Mouse (Mus musculus): ENCODE measurements around the gene Plekha7. TPM values are rescaled to one million over a fixed set of nuclear protein-coding genes. Genes with fewer than 3 reads are reported as not detected.

The Plekha7 gene
- polyA plus RNA-seq, 1 experiment from 2014 or later = 6.7 TPM

DNA sequence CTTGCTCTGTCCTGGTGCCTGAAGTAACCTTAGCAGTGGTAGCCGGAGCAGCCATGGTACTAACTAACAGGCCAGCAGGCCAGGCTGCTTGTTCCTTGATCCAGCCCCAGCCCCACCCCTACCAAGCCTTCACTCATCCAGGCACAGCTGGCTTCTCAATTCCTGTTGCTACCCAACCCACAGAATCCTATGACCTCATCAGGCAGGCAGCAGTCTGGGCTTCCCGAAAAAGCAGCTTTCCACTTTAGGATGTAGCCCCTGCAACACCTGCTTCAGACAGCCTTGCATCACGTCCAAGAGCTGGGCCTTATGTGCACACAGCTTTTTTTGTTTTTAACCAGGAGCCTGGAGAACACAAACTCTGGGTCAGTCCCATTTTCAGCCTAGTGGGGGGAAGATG lies 117.0 kb downstream of the Plekha7 start:
- Histone ChIP-seq H3K9me3 (no peaks in the 10 kb centered on the region), H3K4me1 (replicated peaks) (peaks cover 19% of the 10 kb centered on the region; the same call in 1 of the 2 replicates), H3K27ac (replicated peaks) (no peak overlapping the region), H3K27me3 (no peaks in the 10 kb centered on the region), H3K36me3 (no peaks in the 10 kb centered on the region), H3K9ac (no peak overlapping the region), H3K4me2 (no peak overlapping the region), H3K4me3 (no peak overlapping the region)
- no peak for ATAC-seq (ENCODE audit: low read depth)
- 30% methylated on average over 3 of the region's 3 CpGs for WGBS

DNA sequence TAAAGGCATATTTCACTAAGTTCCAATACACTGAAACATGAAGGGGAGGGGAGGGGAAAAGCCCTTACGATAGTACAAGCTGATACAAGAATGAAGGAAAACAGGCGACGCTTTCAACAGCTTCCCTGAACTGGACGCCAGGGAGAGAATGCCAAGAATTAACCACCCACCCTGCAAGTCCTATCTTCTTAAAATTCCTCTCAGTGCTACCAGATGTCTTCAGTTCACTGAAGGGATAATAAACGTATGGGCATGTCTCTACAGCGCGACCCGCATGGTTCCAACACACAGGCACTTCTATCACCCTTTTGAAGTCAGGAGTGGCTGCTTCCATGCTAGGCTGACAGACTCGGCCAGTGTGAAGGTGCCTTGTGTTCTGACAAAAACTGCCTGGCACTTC lies 118.5 kb downstream of the Plekha7 start:
- WGBS = 60% methylated on average over 9 of the region's 9 CpGs
- no peaks in the 10 kb centered on the region for H3K36me3 ChIP-seq
- ATAC-seq (ENCODE audit: low read depth) = no peak

DNA sequence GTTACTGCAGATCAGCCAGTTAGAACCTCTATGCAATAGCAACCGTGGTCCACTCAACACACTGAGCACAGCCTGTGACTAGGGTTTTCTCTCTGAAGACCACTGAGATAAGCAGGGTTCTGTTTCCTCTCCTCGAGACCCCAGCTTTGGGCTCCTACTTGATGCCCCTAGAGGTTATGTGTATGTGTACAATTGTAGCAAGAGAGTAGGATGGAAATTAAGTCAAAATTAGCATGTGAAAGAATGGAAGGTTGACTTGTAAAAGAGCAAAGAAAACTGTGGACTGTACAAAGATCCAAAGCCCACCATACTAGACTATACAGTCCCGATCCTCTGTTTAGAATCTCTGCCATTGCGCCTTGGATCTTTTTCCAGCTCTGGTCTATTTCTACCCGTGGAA lies 119.8 kb downstream of the Plekha7 start:
- Histone ChIP-seq H3K36me3 (no peaks in the 10 kb centered on the region), H3K27me3 (no peaks in the 10 kb centered on the region), H3K4me1 (replicated peaks) (peaks cover 39% of the 10 kb centered on the region), H3K9me3 (no peaks in the 10 kb centered on the region), H3K4me2 (no peak overlapping the region), H3K27ac (replicated peaks) (no peak overlapping the region), H3K9ac (no peak overlapping the region), H3K4me3 (no peak overlapping the region)
- ATAC-seq (ENCODE audit: low read depth) = no peak
- 85% methylated on average over 5 of the region's 5 CpGs for WGBS

More for the DNA sequence above, 118.5 kb downstream of the Plekha7 start:
- no peaks in the 10 kb centered on the region for H3K27me3 ChIP-seq
- H3K4me2 ChIP-seq = no peak overlapping the region
- H3K9me3 ChIP-seq = no peaks in the 10 kb centered on the region
- no peak overlapping the region for H3K27ac ChIP-seq (replicated peaks)
- no peak overlapping the region for H3K9ac ChIP-seq
- no peak overlapping the region for H3K4me3 ChIP-seq
- peaks cover 32% of the 10 kb centered on the region for H3K4me1 ChIP-seq (replicated peaks)

DNA sequence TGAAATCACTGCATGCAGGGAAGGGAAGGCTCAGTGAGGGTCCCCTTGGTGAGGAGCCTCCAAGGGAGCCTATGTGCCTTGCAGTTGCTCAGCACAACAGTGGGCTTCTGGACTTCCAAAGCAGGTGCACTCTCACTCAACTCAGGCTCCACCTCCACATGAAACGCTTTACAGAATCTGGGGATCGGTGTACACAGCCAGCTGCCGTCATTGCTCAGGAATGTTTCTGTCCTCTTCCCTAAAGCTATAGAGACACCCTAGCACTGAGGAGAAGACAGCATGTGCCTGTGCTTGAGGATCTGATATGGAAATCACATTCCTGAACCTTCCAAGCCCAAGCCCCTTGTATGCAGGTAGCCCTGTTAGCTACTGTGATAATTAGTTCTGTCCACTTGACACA lies 120.7 kb downstream of the Plekha7 start:
- Histone ChIP-seq H3K4me2 (no peak overlapping the region), H3K4me1 (replicated peaks) (peaks cover 39% of the 10 kb centered on the region), H3K36me3 (no peaks in the 10 kb centered on the region), H3K27ac (replicated peaks) (no peak overlapping the region), H3K9ac (no peak overlapping the region), H3K27me3 (no peaks in the 10 kb centered on the region), H3K9me3 (no peaks in the 10 kb centered on the region), H3K4me3 (no peak overlapping the region)
- WGBS = 85% methylated on average over 3 of the region's 3 CpGs
- no peak for ATAC-seq (ENCODE audit: low read depth)

DNA sequence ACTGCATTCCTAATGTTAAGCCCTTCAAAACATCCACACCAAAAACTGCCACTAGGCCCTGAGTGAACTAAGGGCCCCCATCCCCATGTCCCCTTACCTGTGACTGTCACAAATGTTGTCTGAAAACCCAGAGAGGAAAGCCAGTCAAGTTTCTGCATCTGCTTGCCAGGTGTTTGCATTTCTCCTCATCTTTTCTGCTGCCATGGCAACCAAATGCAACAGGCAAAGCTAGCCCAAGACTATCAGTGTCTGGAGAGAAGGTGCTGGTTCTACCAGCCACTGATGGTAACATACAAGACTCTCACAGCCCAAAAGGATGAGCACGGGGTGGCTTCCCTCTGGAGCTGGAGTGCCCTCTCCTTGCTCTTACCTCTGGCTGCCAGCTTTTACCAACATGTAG lies 121.3 kb downstream of the Plekha7 start:
- no peak overlapping the region for H3K27ac ChIP-seq (replicated peaks)
- no peak overlapping the region for H3K4me3 ChIP-seq
- 93% methylated on average over 1 of the region's 1 CpGs for WGBS
- no peaks in the 10 kb centered on the region for H3K9me3 ChIP-seq
- no peaks in the 10 kb centered on the region for H3K27me3 ChIP-seq
- peaks cover 39% of the 10 kb centered on the region for H3K4me1 ChIP-seq (replicated peaks)
- no peak for ATAC-seq (ENCODE audit: low read depth)
- H3K9ac ChIP-seq = no peak overlapping the region
- no peaks in the 10 kb centered on the region for H3K36me3 ChIP-seq
- H3K4me2 ChIP-seq = no peak overlapping the region

DNA sequence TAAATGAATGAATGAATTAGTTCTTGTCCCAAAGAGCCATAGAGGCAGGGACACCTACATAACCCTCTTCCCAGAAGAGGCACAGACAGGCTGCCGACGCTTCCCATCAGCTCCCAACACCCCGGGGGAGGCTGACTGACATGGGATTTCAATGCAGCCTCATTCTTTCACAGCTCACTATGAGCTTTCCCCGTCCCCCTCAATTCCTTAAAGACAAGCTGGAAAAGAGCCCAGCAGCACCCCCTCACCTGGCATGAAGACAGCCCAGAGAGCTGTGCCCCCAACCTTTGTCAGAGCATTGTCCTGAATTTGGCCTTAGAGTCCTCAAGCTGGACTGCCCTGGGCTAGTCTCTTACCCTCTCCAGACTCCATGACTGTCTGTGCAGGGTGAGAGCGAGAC lies 122.0 kb downstream of the Plekha7 start:
- H3K27me3 ChIP-seq = no peaks in the 10 kb centered on the region
- H3K27ac ChIP-seq (replicated peaks) = no peak overlapping the region
- peaks cover 33% of the 10 kb centered on the region for H3K4me1 ChIP-seq (replicated peaks)
- ATAC-seq (ENCODE audit: low read depth) = no peak
- 59% methylated on average over 5 of the region's 5 CpGs for WGBS
- no peak overlapping the region for H3K4me2 ChIP-seq
- H3K9ac ChIP-seq = no peak overlapping the region
- no peak overlapping the region for H3K4me3 ChIP-seq
- no peaks in the 10 kb centered on the region for H3K9me3 ChIP-seq
- H3K36me3 ChIP-seq = no peaks in the 10 kb centered on the region

DNA sequence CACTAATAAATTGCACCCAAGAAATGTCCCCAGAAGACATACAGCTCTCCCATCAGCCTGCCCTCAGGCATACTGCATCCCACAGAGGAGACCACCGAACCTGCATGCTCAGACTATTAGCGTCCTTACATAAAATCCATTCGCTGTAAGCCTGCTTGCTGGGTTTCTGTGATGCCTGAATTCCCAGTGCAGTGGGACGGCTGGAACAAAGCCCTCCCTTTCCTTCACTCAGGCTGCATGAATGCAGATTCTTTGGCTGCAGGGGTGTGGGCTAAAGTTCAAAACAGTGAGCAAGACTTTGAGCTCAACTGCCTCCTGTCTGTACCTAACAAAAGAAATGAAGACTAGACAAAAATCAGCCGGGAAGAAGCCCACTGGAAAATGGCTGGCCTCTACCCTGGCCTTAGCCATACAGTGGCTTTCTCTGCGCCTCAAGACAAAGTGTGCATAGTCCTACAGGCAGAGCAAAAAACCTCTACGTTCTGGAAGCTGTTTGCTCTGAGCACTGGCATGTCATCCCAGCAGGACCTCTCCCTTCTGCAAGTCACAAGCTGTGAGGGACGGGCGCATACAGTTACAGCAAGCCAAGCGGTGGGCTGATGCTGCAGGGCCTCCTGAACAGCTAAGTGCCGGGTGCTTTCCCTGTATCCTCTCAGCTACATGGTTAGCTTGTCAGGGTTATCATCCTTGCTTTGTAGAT lies 123.7 kb downstream of the Plekha7 start:
- peak; percentile 45; the same call in 1 of the 2 replicates for ATAC-seq (ENCODE audit: low read depth)
- H3K27ac ChIP-seq (replicated peaks) = peak overlapping the region; percentile 59
- H3K9ac ChIP-seq = peak overlapping the region; percentile 43; the same call in 1 of the 2 replicates

DNA sequence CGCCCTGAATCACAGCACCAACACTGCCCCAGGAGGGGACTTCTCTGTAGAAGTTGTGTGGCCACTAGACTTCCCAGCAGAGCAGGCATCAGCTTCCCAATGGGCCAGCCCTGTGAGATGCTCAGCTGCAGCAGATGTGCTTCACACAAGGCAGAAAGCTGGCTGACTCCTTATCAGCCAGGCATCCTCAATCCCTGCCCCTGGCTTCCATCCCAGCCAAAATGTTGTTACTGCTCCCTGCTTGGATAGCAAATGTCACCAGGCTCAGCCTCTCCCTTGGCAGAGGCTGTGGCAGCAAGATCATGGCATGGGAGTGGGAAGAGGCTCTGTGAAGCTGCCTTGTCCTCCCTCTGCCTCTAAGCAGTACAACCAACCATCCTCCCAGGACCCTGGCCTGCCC lies 125.7 kb downstream of the Plekha7 start:
- Histone ChIP-seq H3K4me1 (replicated peaks) (peaks cover 26% of the 10 kb centered on the region), H3K4me3 (no peak overlapping the region), H3K27me3 (no peaks in the 10 kb centered on the region), H3K4me2 (no peak overlapping the region), H3K9ac (no peak overlapping the region), H3K27ac (replicated peaks) (no peak overlapping the region), H3K9me3 (no peaks in the 10 kb centered on the region), H3K36me3 (no peaks in the 10 kb centered on the region)
- ATAC-seq (ENCODE audit: low read depth) = no peak
- 100% methylated on average over 1 of the region's 1 CpGs for WGBS

More for the DNA sequence above, 123.7 kb downstream of the Plekha7 start:
- no peak overlapping the region for H3K4me2 ChIP-seq
- WGBS = 14% methylated on average over 11 of the region's 11 CpGs
- no peaks in the 10 kb centered on the region for H3K36me3 ChIP-seq
- H3K4me1 ChIP-seq (replicated peaks) = peaks cover 26% of the 10 kb centered on the region
- H3K9me3 ChIP-seq = no peaks in the 10 kb centered on the region
- no peaks in the 10 kb centered on the region for H3K27me3 ChIP-seq
- no peak overlapping the region for H3K4me3 ChIP-seq

DNA sequence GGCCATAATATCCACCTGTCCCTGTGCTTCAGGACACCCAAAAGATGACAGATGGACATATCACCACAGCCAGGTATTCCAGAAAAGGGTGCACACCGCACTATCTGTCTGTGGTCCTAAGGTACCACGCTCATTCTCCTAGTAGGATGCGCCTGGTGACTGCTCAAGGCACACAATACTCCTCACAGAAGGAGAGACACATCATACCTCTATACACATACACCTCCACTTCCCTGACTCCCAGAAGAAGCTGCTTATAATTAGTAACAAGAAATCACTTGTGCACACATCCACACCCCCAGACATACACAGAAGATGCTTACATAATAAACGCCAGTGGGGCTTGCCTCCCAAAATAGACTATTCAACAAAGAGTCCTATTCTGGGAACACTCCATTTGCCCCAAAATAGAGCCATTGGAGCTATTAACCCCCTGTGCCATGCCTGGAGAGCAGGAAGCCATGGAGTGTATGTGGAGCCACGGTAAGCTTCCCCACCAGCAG lies 126.7 kb downstream of the Plekha7 start:
- Histone ChIP-seq H3K4me3 (no peak overlapping the region), H3K4me1 (replicated peaks) (peaks cover 26% of the 10 kb centered on the region), H3K27ac (replicated peaks) (no peak overlapping the region), H3K9me3 (no peaks in the 10 kb centered on the region), H3K36me3 (no peaks in the 10 kb centered on the region), H3K4me2 (no peak overlapping the region), H3K9ac (no peak overlapping the region), H3K27me3 (no peaks in the 10 kb centered on the region)
- ATAC-seq (ENCODE audit: low read depth) = no peak
- 92% methylated on average over 5 of the region's 5 CpGs for WGBS

DNA sequence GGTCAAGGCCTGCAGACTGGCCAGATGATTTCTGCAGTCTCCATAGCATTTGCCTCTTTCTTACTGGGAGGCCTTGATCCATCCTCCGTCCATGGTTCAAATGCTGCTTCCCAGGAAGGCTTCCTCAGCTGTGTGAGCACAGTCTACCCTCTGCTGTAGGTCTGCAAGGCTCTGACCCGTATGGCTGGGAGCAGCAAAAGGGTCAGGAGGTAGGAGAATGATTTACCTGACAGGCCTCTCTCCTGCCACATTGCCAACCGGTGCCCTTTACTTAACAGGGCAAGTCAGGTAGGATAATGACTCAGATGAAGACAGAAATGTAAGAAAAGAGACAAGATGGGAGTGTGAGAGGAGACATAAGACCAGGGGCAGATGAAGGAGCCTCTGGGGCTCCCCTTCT lies 129.3 kb downstream of the Plekha7 start:
- no peak overlapping the region for H3K9ac ChIP-seq
- WGBS = 84% methylated on average over 3 of the region's 3 CpGs
- ATAC-seq (ENCODE audit: low read depth) = no peak
- no peak overlapping the region for H3K27ac ChIP-seq (replicated peaks)
- no peaks in the 10 kb centered on the region for H3K27me3 ChIP-seq
- no peak overlapping the region for H3K4me3 ChIP-seq
- peaks cover 2% of the 10 kb centered on the region for H3K4me1 ChIP-seq (replicated peaks)
- H3K4me2 ChIP-seq = no peak overlapping the region
- H3K36me3 ChIP-seq = no peaks in the 10 kb centered on the region
- no peaks in the 10 kb centered on the region for H3K9me3 ChIP-seq

DNA sequence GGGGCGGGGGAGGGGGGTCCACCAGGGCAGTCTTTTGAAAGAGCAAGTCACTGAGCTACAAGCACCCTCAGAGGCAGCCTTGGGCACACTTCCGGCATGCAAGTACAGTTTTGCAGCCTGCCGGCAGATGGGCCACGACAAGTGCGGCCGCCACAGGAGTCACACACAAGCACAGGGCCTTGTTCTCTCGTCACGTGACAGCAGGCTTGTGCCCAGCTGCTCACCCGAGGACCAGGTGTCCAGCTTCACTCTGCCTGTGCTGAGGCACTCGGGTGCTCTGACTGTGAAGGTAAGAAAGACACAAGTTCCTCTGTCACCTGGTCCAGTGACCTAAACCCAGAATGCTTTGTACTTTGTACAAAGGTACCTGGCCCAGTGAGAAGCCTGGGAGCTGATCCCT lies 135.4 kb downstream of the Plekha7 start:
- H3K9me3 ChIP-seq = no peaks in the 10 kb centered on the region
- peaks cover 7% of the 10 kb centered on the region; the same call in 1 of the 2 replicates for H3K4me1 ChIP-seq (replicated peaks)
- H3K9ac ChIP-seq = no peak overlapping the region
- H3K36me3 ChIP-seq = no peaks in the 10 kb centered on the region
- no peak overlapping the region for H3K27ac ChIP-seq (replicated peaks)
- no peak overlapping the region for H3K4me2 ChIP-seq
- WGBS = 60% methylated on average over 10 of the region's 10 CpGs
- no peak overlapping the region for H3K4me3 ChIP-seq
- no peaks in the 10 kb centered on the region for H3K27me3 ChIP-seq
- no peak for ATAC-seq (ENCODE audit: low read depth)

DNA sequence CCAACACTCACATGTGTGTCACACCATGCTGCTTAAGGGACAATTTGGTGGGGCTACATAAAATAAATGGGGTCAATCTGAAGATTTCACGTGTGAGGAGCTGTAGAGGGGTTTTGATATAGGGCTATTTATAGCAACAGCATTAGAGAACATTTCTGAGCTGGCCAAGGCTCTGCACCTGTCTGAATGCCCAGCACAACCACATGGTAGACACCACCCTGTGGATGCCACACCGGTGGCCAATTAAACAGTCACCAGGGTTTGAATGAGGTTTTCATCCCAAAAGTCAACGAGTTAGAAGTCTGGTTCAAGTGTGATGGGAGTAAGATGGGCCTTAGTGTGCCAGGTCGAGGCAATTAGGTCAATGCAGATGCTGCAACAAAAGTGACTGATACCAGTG lies 138.8 kb downstream of the Plekha7 start:
- Histone ChIP-seq H3K36me3 (no peaks in the 10 kb centered on the region), H3K4me1 (replicated peaks) (peaks cover 7% of the 10 kb centered on the region; the same call in 1 of the 2 replicates), H3K4me2 (no peak overlapping the region), H3K27ac (replicated peaks) (no peak overlapping the region), H3K9ac (no peak overlapping the region), H3K4me3 (no peak overlapping the region), H3K27me3 (no peaks in the 10 kb centered on the region), H3K9me3 (no peaks in the 10 kb centered on the region)
- ATAC-seq (ENCODE audit: low read depth) = no peak
- 86% methylated on average over 4 of the region's 4 CpGs for WGBS

DNA sequence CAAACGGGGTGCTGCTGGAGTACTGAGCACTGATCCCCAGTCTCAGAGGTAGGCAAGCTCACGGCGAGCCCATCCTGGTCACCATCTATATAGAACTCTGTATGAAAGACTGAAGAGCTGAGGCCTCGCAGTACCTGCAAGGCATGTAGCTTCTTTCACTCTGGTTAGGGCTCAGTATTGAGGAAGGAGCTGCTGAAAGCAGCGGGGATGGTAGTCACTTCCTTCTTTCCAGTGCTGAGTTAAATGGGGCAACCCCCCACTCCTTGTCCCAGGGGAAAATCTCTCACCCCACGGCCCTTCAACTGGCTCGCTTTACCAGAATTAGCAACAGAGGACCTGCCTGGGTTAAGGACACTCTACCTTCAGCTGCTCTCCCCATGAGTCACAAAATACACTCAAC lies 140.0 kb downstream of the Plekha7 start:
- Histone ChIP-seq H3K4me2 (no peak overlapping the region), H3K4me1 (replicated peaks) (peaks cover 7% of the 10 kb centered on the region; the same call in 1 of the 2 replicates), H3K9ac (no peak overlapping the region), H3K27me3 (no peaks in the 10 kb centered on the region), H3K36me3 (no peaks in the 10 kb centered on the region), H3K4me3 (no peak overlapping the region), H3K27ac (replicated peaks) (no peak overlapping the region), H3K9me3 (no peaks in the 10 kb centered on the region)
- 89% methylated on average over 7 of the region's 7 CpGs for WGBS
- ATAC-seq (ENCODE audit: low read depth) = no peak
